Mouse (Mus musculus): Measurements from ENCODE around the gene Pard3. TPM values are rescaled to one million over a fixed set of nuclear protein-coding genes. Genes with fewer than 3 reads are reported as not detected.

Pard3 gene
- total RNA-seq, 1 experiment from 2014 or later = 40.2 TPM

DNA sequence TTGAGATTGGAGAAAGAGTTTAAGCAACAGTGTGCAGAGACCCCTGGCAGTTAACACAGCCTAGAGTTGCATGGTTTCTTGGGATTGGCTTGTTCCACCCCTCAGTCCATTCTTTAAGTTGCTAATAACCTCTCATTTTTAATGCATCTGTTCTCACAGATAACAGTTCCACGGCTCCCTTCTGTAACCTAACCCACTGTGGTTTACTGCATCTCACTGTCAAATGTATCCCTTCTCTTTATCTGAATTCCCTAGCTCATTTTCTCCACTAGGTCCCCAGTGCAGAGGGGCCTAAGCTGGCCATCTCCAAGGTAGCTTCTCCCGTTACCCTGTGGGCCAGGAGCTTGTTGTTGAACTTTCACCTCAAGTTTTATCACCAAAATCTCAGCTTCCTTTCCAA lies 492.1 kb downstream of the Pard3 start:
- no peak for DNase-seq

DNA sequence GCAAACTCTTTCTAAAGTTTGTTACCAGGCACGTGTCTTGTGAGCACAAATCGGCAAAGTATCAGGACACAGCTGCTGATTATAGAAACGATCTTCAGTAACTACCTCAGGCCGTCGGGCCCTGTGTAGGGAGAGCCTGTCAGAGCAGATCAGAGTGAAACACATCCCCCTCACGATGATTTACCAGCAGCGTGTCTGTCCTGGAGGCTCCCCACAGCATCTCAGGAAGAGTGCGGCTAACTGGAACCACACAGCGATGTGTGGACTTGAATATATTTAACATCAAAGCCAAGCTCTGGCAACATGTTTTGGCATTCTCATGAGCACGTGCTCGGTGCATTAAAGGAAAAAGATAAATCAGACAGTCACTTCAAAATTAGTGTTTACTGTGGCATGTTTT lies 493.3 kb downstream of the Pard3 start:
- no peak for DNase-seq

DNA sequence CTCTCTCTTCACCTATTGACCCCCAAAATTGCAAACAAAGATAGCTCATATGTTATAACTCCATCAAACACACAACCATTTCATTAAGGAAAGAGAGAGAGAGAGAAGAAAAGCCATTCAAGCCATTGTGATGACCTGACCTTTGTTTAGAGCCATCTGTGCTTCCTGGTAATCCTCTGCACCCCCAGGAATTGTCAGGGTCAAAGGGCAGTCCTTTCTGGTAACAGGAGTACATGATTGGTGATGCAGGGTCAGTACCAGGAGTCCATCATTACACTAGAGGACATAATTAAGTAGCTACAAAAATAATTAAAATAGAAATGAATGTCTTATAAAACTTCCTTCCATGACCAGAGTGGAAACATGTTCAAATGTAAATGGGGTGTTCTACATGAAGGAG lies 493.9 kb downstream of the Pard3 start:
- DNase-seq = no peak

DNA sequence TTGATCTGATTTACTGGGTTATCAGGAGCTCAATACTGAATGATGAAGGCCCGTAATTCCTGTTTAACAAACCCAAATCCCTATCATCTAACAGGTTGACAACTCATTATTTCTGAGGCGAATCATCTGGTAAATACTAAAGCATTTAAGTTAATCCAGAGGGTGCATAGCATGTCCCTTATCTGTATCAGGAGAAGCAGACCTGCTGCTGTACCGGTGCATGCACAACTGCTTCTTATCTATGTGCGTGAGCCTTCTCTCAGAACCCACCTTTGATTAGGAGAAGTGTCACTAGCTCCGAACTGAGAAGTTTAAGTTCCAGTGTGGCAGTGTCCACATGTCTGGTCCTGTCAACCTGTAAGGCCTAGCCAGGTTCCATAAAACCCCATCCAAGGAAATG lies 499.9 kb downstream of the Pard3 start:
- no peak for DNase-seq

DNA sequence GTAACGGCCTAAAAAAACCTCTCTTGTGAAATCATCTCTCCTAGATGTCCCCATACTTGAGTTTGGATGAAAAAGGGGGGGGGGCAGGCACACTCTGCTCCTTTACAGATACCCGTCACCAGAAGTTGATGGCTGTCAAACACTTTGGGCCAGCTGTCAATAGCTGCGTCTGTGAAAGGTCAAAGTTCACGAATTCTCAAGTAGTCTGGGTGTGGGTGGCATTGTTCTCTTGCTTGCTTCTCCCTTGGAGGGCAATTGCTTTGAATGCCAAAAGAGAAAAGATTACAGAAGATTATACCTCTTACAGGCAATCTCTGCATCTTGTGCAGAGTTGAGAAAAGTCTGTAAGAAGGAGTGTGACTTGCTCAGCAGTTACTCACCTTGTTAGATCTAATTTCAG lies 500.7 kb downstream of the Pard3 start:
- DNase-seq = no peak

DNA sequence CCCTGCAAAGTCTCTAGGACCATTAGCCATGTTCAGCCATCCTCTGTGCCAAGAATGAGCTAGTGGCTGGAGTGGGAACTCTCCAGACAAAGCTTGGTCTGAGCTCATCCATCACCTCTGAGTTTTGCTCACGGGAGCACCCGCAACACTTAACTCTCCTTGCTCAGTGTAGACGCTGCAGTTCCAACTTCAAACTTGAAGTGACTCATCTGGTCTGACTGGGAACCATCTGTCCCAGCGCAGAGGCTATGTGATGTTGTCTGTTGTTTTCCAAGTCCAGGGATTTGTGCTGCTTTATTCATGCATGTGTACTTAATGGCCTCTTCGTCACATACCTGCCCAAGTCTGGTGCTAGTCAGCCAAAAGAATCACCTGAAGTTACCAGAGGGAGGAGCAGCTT lies 505.5 kb downstream of the Pard3 start:
- DNase-seq = no peak

DNA sequence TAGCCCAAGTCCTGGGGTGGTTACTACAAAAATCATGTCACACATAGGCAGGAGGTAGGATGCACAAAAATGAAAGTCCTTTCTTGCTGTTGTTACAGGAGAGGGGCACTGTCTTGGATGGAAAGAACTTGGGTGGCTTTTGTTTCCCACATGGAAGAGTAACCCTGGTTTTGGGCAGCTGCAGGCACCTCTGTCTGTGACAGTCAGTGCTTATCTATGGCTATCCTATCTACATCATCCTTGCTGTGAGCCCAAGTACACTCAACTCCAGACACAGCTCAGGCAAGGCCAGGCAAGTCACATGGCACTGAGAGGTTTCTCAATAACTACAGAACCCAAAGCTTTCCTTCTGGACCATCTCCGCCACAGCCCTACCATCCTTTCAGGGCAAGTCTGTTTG lies 506.8 kb downstream of the Pard3 start:
- no peak for DNase-seq

DNA sequence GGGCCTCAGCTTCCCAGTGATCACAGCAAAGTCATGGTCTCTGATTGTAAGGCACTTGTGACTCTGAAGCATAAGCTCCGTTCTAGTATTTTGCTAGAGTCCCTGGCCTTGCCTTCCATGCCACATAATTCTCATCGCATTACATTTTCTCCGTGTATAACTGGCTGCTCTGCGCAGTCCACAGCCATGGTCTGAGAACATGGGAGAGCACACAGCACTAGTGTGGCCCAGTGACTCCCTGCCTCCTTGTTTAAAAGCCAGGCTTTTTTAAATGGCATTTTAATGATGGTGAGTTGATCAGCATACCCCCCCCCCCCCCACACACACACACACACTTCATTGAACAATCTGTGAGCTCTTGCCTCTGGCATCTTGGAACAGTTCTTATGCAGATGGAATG lies 508.8 kb downstream of the Pard3 start:
- no peak for DNase-seq

DNA sequence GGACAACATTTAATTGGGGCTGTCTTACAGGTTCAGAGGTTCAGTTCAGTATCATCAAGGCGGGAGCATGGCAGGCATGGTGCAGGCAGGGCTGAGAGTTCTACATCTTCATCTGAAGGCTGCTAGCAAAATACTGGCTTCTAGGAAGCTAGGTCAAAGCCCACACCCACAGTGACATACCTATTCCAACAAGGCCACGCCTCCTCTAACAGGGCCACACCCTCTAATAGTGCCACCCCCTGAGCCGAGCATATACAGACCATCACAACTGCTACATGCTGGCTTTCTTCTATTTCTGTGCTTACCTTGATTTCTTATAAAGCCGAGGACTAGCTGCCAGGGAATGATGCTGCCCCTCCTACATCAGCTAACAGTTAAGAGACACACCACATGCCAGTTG lies 513.0 kb downstream of the Pard3 start:
- DNase-seq = no peak

DNA sequence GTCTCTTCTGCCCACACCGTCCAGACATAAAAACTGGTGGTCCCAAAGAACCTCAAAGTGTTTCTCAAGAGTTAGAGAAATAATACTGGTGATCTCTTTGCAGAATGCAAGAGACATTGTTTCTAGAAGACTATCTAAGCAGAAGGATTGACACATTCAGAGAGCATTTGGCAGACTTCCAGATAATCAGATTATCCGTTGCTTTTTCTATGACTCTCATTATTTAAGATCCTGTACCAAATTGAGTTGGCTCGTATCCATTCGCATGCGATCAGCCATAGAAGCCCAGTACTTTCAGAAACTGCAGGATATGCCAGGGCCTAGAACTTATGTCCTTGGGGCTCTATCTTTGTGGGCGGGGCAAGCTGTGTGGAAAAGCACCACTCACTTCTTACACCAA lies 514.0 kb downstream of the Pard3 start:
- DNase-seq = no peak

DNA sequence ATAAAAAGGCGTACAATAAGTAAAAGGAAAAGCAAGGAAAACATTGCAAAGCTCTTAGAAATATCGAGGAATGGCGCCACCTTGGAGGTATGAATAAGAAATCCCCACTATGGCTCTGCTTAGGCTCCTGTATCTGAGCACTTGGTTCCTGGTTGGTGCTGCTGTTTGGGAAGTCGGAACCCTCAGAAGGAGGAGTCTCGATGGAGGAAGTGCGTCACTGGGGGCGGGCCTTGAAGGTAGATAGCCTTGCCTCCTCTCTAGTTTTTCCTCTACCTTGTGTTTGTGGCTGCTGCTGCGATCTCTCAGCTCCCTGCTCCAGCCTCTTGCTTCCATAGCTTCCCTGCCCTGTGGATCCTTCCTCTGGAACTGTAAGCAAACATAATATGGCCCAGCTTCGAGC lies 515.7 kb downstream of the Pard3 start:
- DNase-seq = no peak

DNA sequence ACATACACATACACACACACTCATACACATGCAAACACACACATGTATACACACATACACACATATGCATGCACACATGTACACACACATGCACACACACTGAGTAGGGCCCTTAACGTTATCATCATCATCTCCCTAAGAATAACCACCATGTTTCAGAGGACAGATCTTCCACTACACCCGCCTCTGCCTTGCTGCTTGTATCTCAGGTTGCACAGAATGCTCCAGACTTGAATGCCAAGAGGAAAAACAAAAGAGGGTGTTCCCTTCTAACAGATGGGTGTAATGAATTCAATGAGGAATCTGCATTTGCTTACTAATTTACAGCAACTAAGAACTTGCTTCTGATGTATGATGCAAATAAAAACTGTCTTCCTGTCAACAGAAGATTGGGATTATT lies 519.7 kb downstream of the Pard3 start:
- no peak for DNase-seq

DNA sequence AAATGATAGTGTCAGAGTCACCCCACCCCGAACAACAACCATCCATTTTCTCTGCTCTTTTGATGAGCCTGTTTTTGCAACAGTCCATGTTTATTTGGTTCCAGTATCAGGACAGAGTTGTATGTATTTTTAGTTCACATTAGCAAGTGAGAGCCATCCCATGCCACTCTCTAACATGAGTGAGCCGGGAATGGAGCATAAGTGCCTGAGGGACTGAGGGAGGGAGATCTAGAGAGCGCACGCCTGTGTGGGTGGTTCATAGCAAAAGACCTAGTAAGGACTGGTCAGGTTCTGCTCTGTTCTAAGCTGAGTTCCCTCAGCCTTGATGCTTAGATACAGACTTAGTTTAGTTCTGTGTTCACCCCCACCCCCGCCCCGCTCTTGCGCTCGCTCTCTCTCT lies 521.9 kb downstream of the Pard3 start:
- DNase-seq = no peak

DNA sequence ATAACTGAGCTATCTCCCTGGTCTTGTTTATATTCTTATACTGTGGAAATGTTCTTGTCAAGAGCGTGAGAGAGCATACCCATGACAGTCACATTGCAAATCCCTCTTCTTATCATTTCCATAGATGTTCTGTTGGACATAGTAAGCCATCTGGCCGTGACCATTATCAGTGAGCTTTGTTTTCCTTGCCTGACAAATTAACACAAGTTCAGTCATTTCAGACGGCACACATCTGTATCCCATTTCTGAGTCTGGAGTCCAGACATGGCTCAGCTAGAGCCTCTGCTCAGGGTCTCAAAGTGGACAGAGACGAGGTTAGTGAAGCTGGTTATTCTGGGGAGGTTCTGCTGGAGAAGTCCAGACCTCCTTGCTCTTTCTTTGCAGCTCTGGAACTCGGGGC lies 523.0 kb downstream of the Pard3 start:
- DNase-seq = no peak

DNA sequence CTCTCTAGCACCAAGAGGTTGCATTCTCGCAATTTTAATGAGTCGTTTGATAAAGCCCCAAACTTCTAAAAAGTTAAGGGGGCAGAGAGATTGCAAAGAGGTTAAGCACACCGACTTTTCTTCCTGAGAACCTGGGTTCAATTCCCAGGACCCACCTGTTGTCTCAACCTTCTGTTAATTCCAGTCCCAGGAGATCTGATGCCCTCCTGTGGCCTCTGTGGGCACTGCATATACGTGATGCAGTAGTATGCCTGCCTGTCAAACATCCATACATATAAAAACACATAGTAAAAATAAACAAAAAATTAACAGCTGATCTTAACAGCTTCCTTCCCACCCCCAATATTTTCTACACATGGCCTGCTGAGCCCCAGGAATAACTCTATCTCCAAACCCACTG lies 524.6 kb downstream of the Pard3 start:
- peak; percentile 33 for DNase-seq

DNA sequence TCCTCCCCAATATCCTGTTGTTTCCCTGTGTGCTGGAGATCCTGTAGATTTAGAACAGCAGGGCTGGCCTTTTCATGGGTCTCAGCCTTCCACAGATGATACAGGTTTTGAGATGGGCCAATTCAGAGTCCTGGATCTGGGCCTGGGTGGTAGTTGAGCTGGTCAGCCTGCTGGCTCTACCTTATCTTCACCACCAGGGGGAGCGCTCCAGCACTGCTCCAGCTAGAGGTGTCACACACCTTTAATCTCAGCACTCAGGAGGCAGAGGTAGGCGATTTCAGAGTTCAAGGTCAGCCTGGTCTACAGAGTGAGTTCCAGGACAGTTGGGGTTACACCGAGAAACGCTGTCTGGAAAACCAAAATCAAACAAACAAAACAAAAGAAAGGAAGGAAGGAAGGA lies 525.6 kb downstream of the Pard3 start:
- peak; percentile 80 for DNase-seq

DNA sequence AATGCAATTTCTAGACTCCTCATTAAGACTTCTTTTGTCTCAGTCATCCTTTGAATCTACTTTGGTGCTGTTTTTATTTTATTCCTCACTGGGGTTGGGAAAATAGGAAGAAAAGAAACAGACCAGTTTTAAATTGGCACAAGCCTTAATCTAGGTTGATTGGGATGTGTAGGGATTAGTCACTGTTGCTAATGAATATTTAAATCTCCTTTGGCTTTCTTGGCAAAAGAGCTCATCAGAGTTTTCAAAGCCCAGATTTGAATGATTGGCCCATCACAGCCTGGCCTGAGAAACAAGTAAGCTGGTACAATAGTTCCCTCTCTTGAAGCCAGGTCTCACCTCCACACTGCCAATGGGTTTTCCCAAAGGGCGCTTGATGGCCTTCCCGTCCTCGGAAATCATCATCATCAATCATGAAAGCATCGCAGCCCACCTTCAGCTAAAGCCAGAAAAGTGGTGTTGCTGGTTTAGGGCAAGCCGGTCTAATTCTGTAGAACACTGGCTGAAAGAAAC lies 527.0 kb downstream of the Pard3 start:
- no peak for DNase-seq

DNA sequence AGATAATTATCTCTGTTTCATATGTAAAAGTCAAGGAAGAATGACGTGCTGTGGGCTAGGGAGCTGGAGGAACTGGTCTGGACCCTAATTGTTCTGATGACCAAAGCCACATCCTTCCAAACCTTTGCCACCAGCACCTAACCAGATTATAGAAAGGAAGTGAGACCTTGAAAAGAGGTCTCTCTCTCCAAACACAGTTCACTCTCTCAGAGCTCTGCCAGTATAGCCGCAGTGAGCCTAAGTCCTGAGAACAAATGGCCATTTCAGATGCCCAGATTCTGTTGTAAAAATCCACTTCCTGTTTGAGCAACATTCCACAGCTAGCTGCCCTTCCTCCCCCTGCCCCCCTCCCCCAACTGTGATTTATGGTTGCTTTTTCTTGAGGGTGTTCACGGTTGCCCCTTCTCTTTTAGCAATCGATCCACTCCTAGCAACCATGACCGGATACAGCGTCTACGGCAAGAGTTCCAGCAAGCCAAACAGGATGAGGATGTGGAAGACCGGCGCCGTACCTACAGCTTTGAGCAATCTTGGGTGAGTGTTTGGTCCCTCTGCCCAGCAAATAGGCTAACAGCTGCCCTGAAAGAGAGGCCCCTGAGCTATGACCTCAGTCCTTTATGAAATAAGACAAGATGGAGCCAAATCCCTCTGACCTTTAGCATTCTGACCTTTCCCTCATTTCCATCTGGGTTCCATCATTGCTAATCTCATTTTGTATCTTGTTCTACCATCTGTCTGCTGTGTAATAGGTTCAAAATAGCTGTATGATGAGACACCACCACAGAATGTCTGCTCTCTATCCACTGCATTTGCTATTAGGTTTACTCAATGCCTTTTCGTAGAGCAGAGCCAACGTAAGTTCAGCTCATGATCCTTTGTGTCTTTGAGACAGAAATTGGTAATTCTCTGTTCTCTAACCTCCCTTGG lies 529.2 kb downstream of the Pard3 start:
- DNase-seq = no peak

DNA sequence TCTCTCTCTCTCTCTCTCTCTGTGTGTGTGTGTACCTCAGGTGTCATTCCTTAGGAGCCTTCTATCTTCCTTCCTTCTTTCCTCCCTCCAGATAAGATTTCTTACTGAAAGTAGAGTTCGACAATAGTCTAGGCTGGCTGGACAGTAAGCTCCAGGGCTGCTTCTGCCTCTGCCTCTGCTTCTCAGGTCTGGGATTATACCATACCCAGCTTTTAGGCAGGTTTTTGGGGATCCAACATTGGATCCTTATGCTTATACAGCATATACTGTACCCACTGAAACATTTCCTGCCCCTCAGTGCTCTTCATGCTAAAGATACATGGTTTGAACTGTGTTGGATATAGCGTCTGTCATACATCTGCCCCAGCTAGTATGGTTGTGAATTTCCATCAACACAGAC lies 536.9 kb downstream of the Pard3 start:
- DNase-seq = no peak

DNA sequence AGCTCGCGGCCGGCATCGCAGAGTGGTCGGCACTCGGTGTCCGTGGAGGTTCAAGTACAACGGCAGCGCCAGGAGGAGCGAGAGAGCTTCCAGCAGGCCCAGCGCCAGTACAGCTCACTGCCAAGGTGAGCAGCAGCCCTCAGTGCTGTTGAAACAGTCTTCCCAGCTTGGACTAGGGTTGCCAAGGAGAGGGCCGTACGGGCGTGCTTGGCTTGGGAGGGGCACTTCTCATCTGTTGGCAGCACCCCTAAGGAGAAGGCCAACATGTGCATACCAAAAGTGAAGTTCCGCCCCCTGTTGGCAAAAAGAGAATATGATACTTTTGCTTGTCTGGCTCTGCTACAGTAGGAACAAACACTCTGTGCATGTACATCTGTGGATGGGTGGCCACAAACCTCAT lies 539.4 kb downstream of the Pard3 start:
- peak; percentile 73 for DNase-seq

DNA sequence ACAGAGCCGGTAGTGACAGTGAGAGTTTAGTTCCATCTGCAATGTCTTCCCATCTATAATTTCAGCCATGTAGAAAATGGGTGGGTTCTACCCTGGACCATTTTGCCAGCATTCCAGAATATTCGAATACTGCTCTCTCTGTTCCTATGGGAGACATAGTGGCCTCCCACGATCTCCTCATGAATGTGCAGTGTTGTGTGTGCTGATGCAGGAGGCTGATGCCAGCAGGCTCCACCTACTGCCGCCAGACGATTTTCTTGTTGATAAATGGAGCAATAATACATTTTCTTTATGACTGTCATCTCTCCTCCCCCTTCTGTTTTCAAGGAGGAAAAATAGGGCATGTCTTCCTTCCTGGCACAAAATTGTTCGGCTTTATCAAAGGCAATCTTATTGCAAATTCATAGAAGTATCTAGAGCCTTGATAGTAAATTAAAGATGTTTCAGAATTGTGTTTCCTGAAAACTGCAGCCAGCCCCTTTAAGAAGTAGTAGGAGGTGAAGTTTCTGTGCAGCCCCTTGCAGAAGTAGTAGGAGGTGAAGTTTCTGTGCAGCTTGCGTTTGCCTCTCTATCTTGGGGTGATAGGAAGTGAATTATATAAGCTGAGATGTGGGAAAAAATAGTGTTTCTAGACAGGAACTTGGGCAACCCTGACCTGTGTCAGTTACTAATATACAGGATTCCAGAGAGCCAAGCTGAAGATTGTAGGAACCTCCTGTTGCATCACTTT lies 545.0 kb downstream of the Pard3 start:
- DNase-seq = no peak

DNA sequence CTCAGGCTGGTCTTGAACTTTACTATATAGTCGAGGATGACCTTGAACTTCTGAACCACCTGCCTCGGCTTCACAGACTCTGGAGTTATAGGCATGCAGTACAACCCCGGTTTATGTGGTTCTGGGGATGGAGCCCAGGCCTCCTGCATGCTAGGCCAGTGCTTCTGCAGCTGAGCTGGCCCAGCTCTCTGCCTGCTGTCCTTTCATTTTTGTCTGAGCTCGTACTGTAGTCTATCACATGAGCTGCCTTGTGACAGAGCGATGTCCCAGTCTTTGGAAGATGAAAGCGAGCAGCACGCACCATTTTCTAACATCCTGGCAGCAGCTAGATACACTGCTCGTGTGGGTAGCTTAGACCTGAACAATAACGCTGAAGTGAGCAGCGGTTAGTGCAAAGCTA lies 545.6 kb downstream of the Pard3 start:
- no peak for DNase-seq

DNA sequence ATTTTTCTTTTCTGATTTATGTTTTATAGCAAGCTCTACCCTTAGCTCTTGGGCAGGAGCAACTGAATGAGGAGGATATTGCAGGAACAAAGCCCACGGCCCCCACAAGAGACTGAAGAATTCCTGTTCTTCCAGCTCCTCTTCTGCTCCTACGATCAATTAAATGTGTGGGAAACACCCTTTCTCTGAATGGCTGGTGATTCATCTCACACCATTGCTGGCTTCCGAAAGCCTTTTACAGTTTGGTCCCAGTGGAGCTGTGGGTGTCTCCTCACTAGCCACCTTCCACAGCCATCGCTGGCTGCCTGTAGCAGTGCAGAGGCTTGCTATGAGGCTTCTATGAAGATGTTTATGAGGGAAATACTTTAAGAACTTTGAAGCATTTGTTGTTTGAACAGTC lies 550.5 kb downstream of the Pard3 start:
- no peak for DNase-seq

DNA sequence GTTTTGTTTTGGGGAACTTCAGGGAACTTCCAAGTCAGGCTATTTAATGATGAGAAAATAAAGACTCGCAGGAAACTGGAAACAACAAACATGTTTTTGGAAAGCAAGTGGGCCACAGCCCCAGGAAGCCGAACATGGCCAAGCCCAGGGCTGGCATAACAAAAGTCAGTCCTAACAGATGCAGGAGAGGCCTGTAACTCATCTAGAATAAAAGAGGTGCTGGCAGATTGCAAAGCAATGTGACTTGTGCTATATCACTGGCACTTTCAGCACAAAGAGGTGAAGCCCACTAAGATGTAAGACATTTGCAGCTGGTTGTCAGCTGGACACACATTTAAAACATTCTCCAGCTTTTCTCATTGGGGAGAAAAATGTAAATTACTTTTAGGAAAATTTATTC lies 553.0 kb downstream of the Pard3 start:
- DNase-seq = no peak
